Mouse (Mus musculus) cerebellum, adult 2 months (tissue): Measurements from ENCODE around the gene Ube3b. TPM values are rescaled to one million over a fixed set of nuclear protein-coding genes. Genes with fewer than 3 reads are reported as not detected.

Experiments used
- DNase-seq, 2 experiments: peaks; one replicate each; pipeline ENCODE4 v3.0.0; 2021
- H3K27ac ChIP-seq: fragments of 200-500 bp; 2 replicates; pipeline ENCODE4 v1.5.1; 2012; ENCODE audit warnings: low read length, control low read depth, inconsistent platforms; ENCODE audit not compliant: insufficient read depth
- H3K27me3 ChIP-seq: fragments of 200-500 bp; 2 replicates; pipeline ENCODE4 v1.6.1; 2012; ENCODE audit warnings: inconsistent platforms, mild to moderate bottlenecking, low read length, moderate library complexity; ENCODE audit not compliant: control insufficient read depth, insufficient read depth
- H3K4me1 ChIP-seq: fragments of 200-500 bp; 2 replicates; pipeline ENCODE4 v1.6.1; 2011; ENCODE audit warnings: low read length; ENCODE audit not compliant: control insufficient read depth, insufficient read depth
- H3K4me3 ChIP-seq: fragments of 200-500 bp; replicated peaks from 2 replicates; pipeline ENCODE3; 2011; ENCODE audit warnings: mild to moderate bottlenecking, low read depth, low read length, control low read depth; ENCODE audit not compliant: insufficient read depth
- CTCF ChIP-seq: fragments of 200-500 bp; IDR thresholded peaks from 2 replicates; pipeline ENCODE4 v1.5.1; 2011; ENCODE audit warnings: low read depth, mild to moderate bottlenecking, control low read depth, low read length, moderate library complexity, borderline replicate concordance; ENCODE audit not compliant: insufficient read depth
- POLR2A ChIP-seq: fragments of 200-500 bp; IDR thresholded peaks from 2 replicates; pipeline ENCODE4 v1.6.1; 2011; ENCODE audit warnings: low read length, control low read depth, borderline replicate concordance; ENCODE audit not compliant: insufficient read depth
- WGBS: fragments of 180-500 bp; shearing (Covaris S2); methylation state at CpG from one replicate; pipeline ENCODE4 v1.1.7; 2018; 5-methylcytosine and 5-hydroxymethylcytosine counted together
- polyA plus RNA-seq: library from polyadenylated mRNA; depleted of rRNA; stranded (reverse); fragments of >200 nt; gene quantifications from 2 replicates; pipeline ENCODE4 v1.2.3, GENCODE M21; 2012

Ube3b gene
- polyA plus RNA-seq, 1 experiment, result 62.9 TPM

- H3K4me1 ChIP-seq, result no peaks in the 10 kb centered on the region
- DNase-seq, result no peak
- no peak overlapping the region for H3K27ac ChIP-seq
- H3K27me3 ChIP-seq, result no peaks in the 10 kb centered on the region
- TF ChIP-seq POLR2A, result no peak
- no peak for TF ChIP-seq CTCF
- no peak overlapping the region for H3K4me3 ChIP-seq
- 35% methylated on average over 23 of the region's 23 CpGs for whole genome bisulfite sequencing
Measured at GRCm38 (mm10) chr5:114356936-114357751, 23.3 kb upstream of the Ube3b start.

GRCm38 (mm10) chr5:114358833-114359232 lies 21.6 kb upstream of the Ube3b start:
- no peak for DNase-seq
- WGBS, result 57% methylated on average over 10 of the region's 10 CpGs
- H3K4me1 ChIP-seq, result no peaks in the 10 kb centered on the region

GRCm38 (mm10) chr5:114359586-114359985 lies 20.8 kb upstream of the Ube3b start:
- DNase-seq, result no peak
- H3K4me1 ChIP-seq, result no peaks in the 10 kb centered on the region
- no peak overlapping the region for H3K4me3 ChIP-seq
- 85% methylated on average over 8 of the region's 8 CpGs for WGBS
- TF ChIP-seq CTCF (no peak), POLR2A (no peak)
- H3K27ac ChIP-seq, result no peak overlapping the region
- H3K27me3 ChIP-seq, result no peaks in the 10 kb centered on the region

More at GRCm38 (mm10) chr5:114358833-114359232, 21.6 kb upstream of the Ube3b start:
- Histone ChIP-seq H3K27me3 (no peaks in the 10 kb centered on the region), H3K27ac (no peak overlapping the region), H3K4me3 (no peak overlapping the region)
- TF ChIP-seq CTCF (no peak), POLR2A (no peak)

- Histone ChIP-seq H3K4me1 (no peaks in the 10 kb centered on the region), H3K4me3 (no peak overlapping the region), H3K27ac (no peak overlapping the region), H3K27me3 (no peaks in the 10 kb centered on the region)
- no peak for DNase-seq
- WGBS, result 77% methylated on average over 15 of the region's 15 CpGs
- TF ChIP-seq POLR2A (no peak), CTCF (no peak)
Measured at GRCm38 (mm10) chr5:114360968-114361367, 19.4 kb upstream of the Ube3b start.

GRCm38 (mm10) chr5:114365043-114365752 lies 15.2 kb upstream of the Ube3b start:
- no peaks in the 10 kb centered on the region for H3K4me1 ChIP-seq
- 84% methylated on average over 23 of the region's 23 CpGs for WGBS
- no peak for TF ChIP-seq POLR2A
- no peak for DNase-seq
- H3K27ac ChIP-seq, result no peak overlapping the region
- H3K4me3 ChIP-seq, result no peak overlapping the region
- H3K27me3 ChIP-seq, result no peaks in the 10 kb centered on the region

GRCm38 (mm10) chr5:114368121-114368520 lies 12.3 kb upstream of the Ube3b start:
- no peak for TF ChIP-seq POLR2A
- no peak for TF ChIP-seq CTCF
- DNase-seq, result no peak
- Histone ChIP-seq H3K4me1 (no peaks in the 10 kb centered on the region), H3K27ac (no peak overlapping the region), H3K4me3 (no peak overlapping the region), H3K27me3 (no peaks in the 10 kb centered on the region)
- WGBS, result 82% methylated on average over 14 of the region's 14 CpGs

- WGBS, result 85% methylated on average over 16 of the region's 16 CpGs
Measured at GRCm38 (mm10) chr5:114368803-114369496, 11.5 kb upstream of the Ube3b start.

GRCm38 (mm10) chr5:114369921-114370320 lies 10.5 kb upstream of the Ube3b start:
- Histone ChIP-seq H3K27ac (no peak overlapping the region), H3K27me3 (no peaks in the 10 kb centered on the region), H3K4me3 (no peak overlapping the region), H3K4me1 (no peaks in the 10 kb centered on the region)
- TF ChIP-seq POLR2A, result no peak
- no peak for TF ChIP-seq CTCF
- WGBS, result 85% methylated on average over 9 of the region's 9 CpGs
- no peak for DNase-seq

More at GRCm38 (mm10) chr5:114368803-114369496, 11.5 kb upstream of the Ube3b start:
- TF ChIP-seq POLR2A (no peak), CTCF (no peak)
- no peaks in the 10 kb centered on the region for H3K27me3 ChIP-seq
- DNase-seq, result no peak
- H3K4me1 ChIP-seq, result no peaks in the 10 kb centered on the region
- H3K4me3 ChIP-seq, result no peak overlapping the region
- no peak overlapping the region for H3K27ac ChIP-seq
